In genomic region chr11:34515301-34515700, GRCm38 (mm10) we compare ENCODE assay signal across 19 mouse cellular contexts.
A peak's percentile ranks its signal among the peaks of the same experiment; 100 is the strongest.
DNase-seq lines count a peak whose midpoint lies in the region; ATAC-seq and TF ChIP-seq lines count a peak whose summit lies in the region.
"Had no signal": no experiment of that assay in that cellular context is flagged by ENCODE, and none has a peak within 500 bp of the region (broad histone marks: within the 10 kb centered on the region; RNA-seq: fewer than 3 reads in every experiment).

No protein-coding gene starts in this region.

- H3K9ac ChIP-seq in CH12.LX (ENCODE audit: insufficient read depth, low read depth), result no peak overlapping the region
- H3K9ac ChIP-seq in embryonic facial prominence, embryonic 13.5 days, result no peak overlapping the region
- no peak overlapping the region for H3K9ac ChIP-seq in liver, embryonic 14.5 days (replicated peaks)
- H3K9ac ChIP-seq: forebrain, embryonic 12.5 days; hindbrain, embryonic 14.5 days; lung, embryonic 15.5 days; neural tube, embryonic 15.5 days had no signal

- WGBS in embryonic facial prominence, embryonic 13.5 days, result 44% methylated on average over 4 of the region's 4 CpGs
- WGBS in liver, embryonic 14.5 days (ENCODE audit: insufficient replicate concordance), result 8% methylated on average over 4 of the region's 4 CpGs

- no peak for TF ChIP-seq CTCF in CH12.LX (conservative IDR thresholded peaks at IDR 0.05 in 1 of 2, IDR thresholded peaks at IDR 0.05 in 1 of 2; ENCODE audit: low read depth in 2 of 2, low read length in 2 of 2)
- TF ChIP-seq CTCF in liver, embryonic 14.5 days (IDR thresholded peaks at IDR 0.05; ENCODE audit: low read depth), result no peak

- H3K27ac ChIP-seq in CH12.LX (ENCODE audit: insufficient read depth, low read depth), result peak overlapping the region; percentile 7; the same call in 1 of the 2 replicates
- H3K27ac ChIP-seq in embryonic facial prominence, embryonic 13.5 days, result no peak overlapping the region
- no peak overlapping the region for H3K27ac ChIP-seq in liver, embryonic 14.5 days
- H3K27ac ChIP-seq: forebrain, embryonic 12.5 days; hindbrain, embryonic 14.5 days; kidney, postnatal 0 days; lung, embryonic 15.5 days; neural tube, embryonic 15.5 days had no signal

- no peak for TF ChIP-seq EP300 in CH12.LX (IDR thresholded peaks at IDR 0.05; ENCODE audit: low read length)
- TF ChIP-seq EP300 in liver, embryonic 14.5 days (IDR thresholded peaks at IDR 0.05; ENCODE audit: low read depth), result peak; percentile 85

- no peak overlapping the region for H3K4me3 ChIP-seq in CH12.LX (replicated peaks in 1 of 3; ENCODE audit: low read depth in 2 of 3, low read length in 2 of 3, poor library complexity in 1 of 3)
- H3K4me3 ChIP-seq in embryonic facial prominence, embryonic 13.5 days, result no peak overlapping the region
- H3K4me3 ChIP-seq in liver, embryonic 14.5 days (ENCODE audit: insufficient read depth in 1 of 2, low read depth in 2 of 2, low read length in 2 of 2), result no peak overlapping the region
- H3K4me3 ChIP-seq: forebrain, embryonic 12.5 days; lung, embryonic 15.5 days; megakaryocyte, embryonic 14.5 days; neural tube, embryonic 15.5 days had no signal

- no peak for TF ChIP-seq RAD21 in CH12.LX (IDR thresholded peaks at IDR 0.05; ENCODE audit: low read depth, low read length)

- no peaks in the 10 kb centered on the region for H3K9me3 ChIP-seq in CH12.LX (replicated peaks; ENCODE audit: low read length)
- no peaks in the 10 kb centered on the region for H3K9me3 ChIP-seq in embryonic facial prominence, embryonic 13.5 days
- H3K9me3 ChIP-seq in liver, embryonic 14.5 days (ENCODE audit: control insufficient read depth, low read length), result no peaks in the 10 kb centered on the region
- H3K9me3 ChIP-seq: forebrain, embryonic 12.5 days; lung, embryonic 15.5 days; megakaryocyte, embryonic 14.5 days; neural tube, embryonic 15.5 days had no signal

- peaks cover 0 to 39% of the 10 kb centered on the region in 2 experiments; a peak in 3 of 4 replicates for H3K4me1 ChIP-seq in CH12.LX (ENCODE audit: control insufficient read depth in 1 of 2, insufficient read depth in 2 of 2)
- peaks cover 6% of the 10 kb centered on the region; the same call in 1 of the 2 replicates for H3K4me1 ChIP-seq in embryonic facial prominence, embryonic 13.5 days
- peaks cover 0 to 4% of the 10 kb centered on the region in 2 experiments; a peak in 2 of 4 replicates for H3K4me1 ChIP-seq in liver, embryonic 14.5 days (replicated peaks; ENCODE audit: control insufficient read depth in 2 of 2, insufficient read depth in 2 of 2, low read length in 1 of 2)
- H3K4me1 ChIP-seq: forebrain, embryonic 12.5 days; lung, embryonic 15.5 days had no signal

- H3K79me2 ChIP-seq in CH12.LX (replicated peaks; ENCODE audit: control insufficient read depth, extremely low read depth, insufficient read depth, poor library complexity, severe bottlenecking), result no peaks in the 10 kb centered on the region

- no peaks in the 10 kb centered on the region for H3K27me3 ChIP-seq in CH12.LX (replicated peaks)
- no peaks in the 10 kb centered on the region for H3K27me3 ChIP-seq in embryonic facial prominence, embryonic 13.5 days
- no peaks in the 10 kb centered on the region for H3K27me3 ChIP-seq in liver, embryonic 14.5 days (ENCODE audit: control insufficient read depth, insufficient read depth, low read length)
- H3K27me3 ChIP-seq: forebrain, embryonic 12.5 days; lung, embryonic 15.5 days; megakaryocyte, embryonic 14.5 days; neural tube, embryonic 15.5 days had no signal

- no peak for TF ChIP-seq POLR2A in CH12.LX (IDR thresholded peaks at IDR 0.05; ENCODE audit: low read depth, low read length)

- ATAC-seq in CD4-positive, CD25-positive, alpha-beta regulatory T cell, adult 4 months, result no peak
- ATAC-seq in embryonic facial prominence, embryonic 13.5 days (ENCODE audit: insufficient number of reproducible peaks, insufficient read depth, low FRiP score, low TSS enrichment, low read depth), result 0 out of 2 replicates have a peak, but pooled peaks have one; percentile 67
- ATAC-seq in liver, embryonic 14.5 days (ENCODE audit: insufficient read depth), result peak; percentile 83
- ATAC-seq: intestine, embryonic 16.5 days had no signal

- H3K36me3 ChIP-seq in CH12.LX (replicated peaks in 1 of 2; ENCODE audit: control insufficient read depth in 1 of 2, insufficient read depth in 1 of 2, low read length in 1 of 2), result peaks cover 67 to 92% of the 10 kb centered on the region in 2 experiments
- H3K36me3 ChIP-seq in embryonic facial prominence, embryonic 13.5 days, result no peaks in the 10 kb centered on the region
- H3K36me3 ChIP-seq in liver, embryonic 14.5 days (replicated peaks; ENCODE audit: control insufficient read depth, insufficient read depth, low read depth), result no peaks in the 10 kb centered on the region
- H3K36me3 ChIP-seq: forebrain, embryonic 12.5 days; lung, embryonic 15.5 days; neural tube, embryonic 15.5 days had no signal

- DNase-seq in CD4-positive, CD25-positive, alpha-beta regulatory T cell, adult 2 months (ENCODE audit: low read depth, low spot score), result peak; percentile 11
- DNase-seq in CH12.LX (ENCODE audit: extremely low read depth), result no peak
- peak; percentile 11 to 36 (median 31) for DNase-seq in liver, embryonic 14.5 days (ENCODE audit: low read depth in 3 of 3, low spot score in 3 of 3)
- DNase-seq in frontal cortex, postnatal 36 days (ENCODE audit: low spot score in 2 of 2), result no peak
- no peak for DNase-seq in adrenal gland, postnatal 36 days
- no peak for DNase-seq in frontal cortex, postnatal 14 days (ENCODE audit: low spot score in 2 of 2)
- DNase-seq: cerebellum, adult 8-10 months; embryo, embryonic 11 days; heart, adult 18-20 months; thymus, postnatal 14 days had no signal

- in situ Hi-C loops in CH12.LX (cut with MboI; ENCODE audit: low pct_ligation_motif_present, low pct_unique_long_range_greater_than_20kb, low sequenced_read_pairs), result no loop called here

- no peak overlapping the region for H3K4me2 ChIP-seq in CH12.LX (ENCODE audit: insufficient read depth, low read depth, poor library complexity, severe bottlenecking)
- no peak overlapping the region for H3K4me2 ChIP-seq in embryonic facial prominence, embryonic 13.5 days
- no peak overlapping the region for H3K4me2 ChIP-seq in liver, embryonic 14.5 days (ENCODE audit: low read depth)
- H3K4me2 ChIP-seq: forebrain, embryonic 12.5 days; hindbrain, embryonic 14.5 days; lung, embryonic 15.5 days; neural tube, embryonic 15.5 days had no signal

- dilution Hi-C loops in CH12.LX (cut with MboI; ENCODE audit: extremely low pct_ligation_motif_present, extremely low pct_unique_long_range_greater_than_20kb, low sequenced_read_pairs), result no loop called here

TF ChIP-seq in CH12.LX, 34 proteins besides CTCF, POLR2A, EP300 and RAD21:
- TF ChIP-seq ZC3H11A (IDR thresholded peaks at IDR 0.05; ENCODE audit: low read depth, low read length) (no peak), ZNF384 (IDR thresholded peaks at IDR 0.05; ENCODE audit: low read depth, low read length) (no peak), TBP (conservative IDR thresholded peaks at IDR 0.05; ENCODE audit: low read depth, low read length) (no peak), JUND (conservative IDR thresholded peaks at IDR 0.05; ENCODE audit: low read depth, low read length) (no peak), PAX5 (IDR thresholded peaks at IDR 0.05; ENCODE audit: low read length) (no peak)

Comparison
In these comparisons a context has a peak if more than half of its experiments do, and no peak if none do; other contexts are left out.
1. DNase-seq: peak in CD4-positive, CD25-positive, alpha-beta regulatory T cell, adult 2 months (single experiment) and liver, embryonic 14.5 days (3 of 3); none in CH12.LX (single experiment), frontal cortex, postnatal 36 days (0 of 2), adrenal gland, postnatal 36 days (0 of 2) and frontal cortex, postnatal 14 days (0 of 2).